Mouse (Mus musculus): ENCODE results near the gene Gm36864. TPM values are rescaled to one million over a fixed set of nuclear protein-coding genes. Genes with fewer than 3 reads are reported as not detected.

The Gm36864 gene
- total RNA-seq, 2 experiments from 2014 or later, result not detected

- intact Hi-C loops (cut with DNase I), result no loop called here
These were observed 17.1 kb downstream of the Gm36864 start for GRCm38 (mm10) chr7:44253023-44253616.

GRCm38 (mm10) chr7:44254930-44255329 is 19.0 kb downstream of the Gm36864 start:
- DNase-seq, result no peak
- intact Hi-C loops (cut with DNase I), result no loop called here

More at GRCm38 (mm10) chr7:44253023-44253616, 17.1 kb downstream of the Gm36864 start:
- DNase-seq, result no peak

- intact Hi-C loops (cut with DNase I), result no loop called here
- DNase-seq, result no peak
These were observed 21.3 kb downstream of the Gm36864 start, which contains the start of gene Acp4 for GRCm38 (mm10) chr7:44257278-44257677. Gene Acp4, minus strand, starts transcription at chr7:44257378.

DNA sequence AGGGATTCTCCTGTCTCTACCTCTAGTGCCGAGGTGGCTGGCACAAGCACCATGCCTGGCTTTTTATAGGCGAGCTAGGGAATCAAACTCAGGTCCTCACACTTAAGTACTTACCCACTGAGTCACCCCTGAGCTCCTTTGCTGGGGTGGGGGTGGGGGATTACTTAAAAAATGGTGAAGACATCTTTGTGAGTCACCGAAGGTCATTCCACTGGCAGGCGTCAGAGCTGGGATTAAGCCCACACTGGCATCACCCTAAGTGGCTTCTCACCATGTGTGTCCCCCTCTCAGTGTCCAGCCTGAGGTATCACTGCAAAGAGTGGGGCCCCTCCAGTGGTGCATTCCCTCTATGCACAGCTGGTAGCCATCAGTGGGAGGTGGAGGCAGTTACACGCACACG is 24.4 kb downstream of the Gm36864 start:
- no peak for DNase-seq
- intact Hi-C loops (cut with DNase I), result loop anchor here (5.0 to 10.0 kb wide), 2 partner anchors 54 to 227 kb away; partner anchors contain the start of gene Shank1

DNA sequence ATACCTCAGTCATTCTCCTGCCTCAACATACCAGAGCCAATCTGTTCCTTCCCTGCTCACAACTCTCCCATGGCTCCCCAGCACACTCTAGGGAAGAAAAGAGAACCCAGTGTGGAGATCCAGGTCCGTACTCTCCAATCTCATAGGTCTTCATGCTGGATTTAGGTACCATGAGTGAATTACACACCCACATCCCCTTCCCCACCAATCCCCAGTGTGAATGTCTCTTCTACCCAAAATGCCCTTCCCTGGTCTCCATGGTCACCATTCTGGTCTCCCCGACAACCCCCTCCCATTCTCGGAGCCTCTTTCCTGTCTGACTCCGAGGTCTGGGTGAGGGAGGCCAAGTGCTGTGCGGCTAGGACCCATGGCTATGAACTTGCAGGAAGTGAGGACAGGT is 25.2 kb downstream of the Gm36864 start, which contains the start of gene Gm15517:
TSS of gene Gm15517 (plus strand) at position 301 of the 400 bp plus-strand sequence.
- DNase-seq, result no peak
- intact Hi-C loops (cut with DNase I), result loop anchor here (5.0 to 10.0 kb wide), 2 partner anchors 54 to 226 kb away; partner anchors contain the start of gene Shank1

- peak; percentile 86 to 93 for DNase-seq
- intact Hi-C loops (cut with DNase I), result loop anchor here (1.0 to 10.0 kb wide), 3 partner anchors 52 to 224 kb away; partner anchors contain the start of gene Shank1
These were observed 27.0 kb downstream of the Gm36864 start for GRCm38 (mm10) chr7:44262791-44263643.

- DNase-seq, result no peak
- intact Hi-C loops (cut with DNase I), result loop anchor here (10.0 kb wide), 1 partner anchor 47 kb away; the partner anchor contains the start of gene Shank1
These were observed 32.1 kb downstream of the Gm36864 start for GRCm38 (mm10) chr7:44268117-44268516.

GRCm38 (mm10) chr7:44269397-44269796 is 33.4 kb downstream of the Gm36864 start:
- intact Hi-C loops (cut with DNase I), result loop anchor here (10.0 kb wide), 1 partner anchor 45 kb away; the partner anchor contains the start of gene Shank1
- no peak for DNase-seq

DNA sequence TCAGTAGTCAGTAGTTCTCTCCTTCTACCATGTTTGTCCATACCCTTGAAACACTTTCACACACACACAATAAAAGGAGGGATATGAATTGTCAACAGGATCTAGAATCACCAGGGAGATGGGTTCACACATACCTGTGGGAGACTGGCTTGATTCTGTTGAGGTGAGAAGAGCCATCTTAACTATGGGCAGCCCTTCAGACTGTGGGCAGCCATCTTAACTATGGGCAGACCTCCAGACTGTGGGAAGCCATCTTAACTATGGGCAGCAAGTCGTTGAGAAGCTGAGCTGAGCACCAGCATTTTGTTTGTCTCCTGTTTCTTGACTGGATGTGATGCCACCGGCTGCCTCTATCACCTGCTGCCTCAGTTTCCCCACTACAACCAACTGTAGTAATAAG is 35.3 kb downstream of the Gm36864 start:
- DNase-seq, result no peak
- intact Hi-C loops (cut with DNase I), result loop anchor here (5.0 kb wide), 1 partner anchor 291 kb away; no protein-coding TSS in a partner anchor

GRCm38 (mm10) chr7:44272546-44272945 is 36.6 kb downstream of the Gm36864 start:
- intact Hi-C loops (cut with DNase I), result loop anchor here (5.0 kb wide), 1 partner anchor 290 kb away; no protein-coding TSS in a partner anchor
- DNase-seq, result no peak

GRCm38 (mm10) chr7:44273446-44273845 is 37.5 kb downstream of the Gm36864 start:
- DNase-seq, result no peak
- intact Hi-C loops (cut with DNase I), result loop anchor here (5.0 kb wide), 1 partner anchor 289 kb away; no protein-coding TSS in a partner anchor

DNA sequence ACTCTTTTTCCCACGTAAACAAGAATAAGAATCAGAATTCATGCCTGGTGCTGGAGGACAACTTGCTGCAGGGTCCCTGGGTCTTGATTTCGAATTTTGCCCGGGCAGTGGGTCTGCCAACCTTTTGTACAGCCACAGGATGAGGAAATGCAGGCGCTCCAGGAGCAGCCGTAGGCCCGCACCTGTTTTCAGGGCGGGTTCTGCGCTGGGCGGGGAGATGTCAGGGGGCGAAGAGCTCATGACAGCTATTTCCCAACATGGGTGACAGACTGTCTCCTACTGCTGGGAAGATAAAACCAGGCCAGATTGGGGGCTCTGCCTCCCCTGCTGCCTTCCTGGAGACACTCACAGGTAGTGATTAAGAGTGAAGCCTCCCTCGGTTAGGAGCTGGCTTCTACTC is 38.1 kb downstream of the Gm36864 start:
- DNase-seq, result no peak
- intact Hi-C loops (cut with DNase I), result loop anchor here (5.0 kb wide), 1 partner anchor 288 kb away; no protein-coding TSS in a partner anchor

DNA sequence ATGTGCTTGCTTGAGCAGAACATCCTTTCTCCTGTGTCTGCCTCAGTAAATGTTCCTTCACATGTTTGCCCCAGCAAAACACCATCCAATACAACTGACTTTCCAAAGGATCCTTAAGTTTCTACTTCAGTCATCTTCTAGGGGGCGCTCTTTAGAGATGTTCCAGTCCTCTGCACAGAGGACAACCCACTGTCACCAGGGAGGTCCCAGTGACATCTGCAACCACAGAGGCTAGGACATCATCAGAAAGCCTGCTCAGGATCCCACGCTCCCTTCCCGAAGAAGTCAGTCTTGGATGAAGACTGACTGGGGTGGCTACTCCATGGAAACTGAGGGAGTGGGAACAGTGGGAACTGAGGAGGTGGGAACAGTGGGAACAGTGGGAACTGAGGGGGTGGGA is 39.6 kb downstream of the Gm36864 start:
- intact Hi-C loops (cut with DNase I), result no loop called here
- DNase-seq, result no peak

- no peak for DNase-seq
- intact Hi-C loops (cut with DNase I), result no loop called here
These were observed 40.7 kb downstream of the Gm36864 start for GRCm38 (mm10) chr7:44276461-44277249.

DNA sequence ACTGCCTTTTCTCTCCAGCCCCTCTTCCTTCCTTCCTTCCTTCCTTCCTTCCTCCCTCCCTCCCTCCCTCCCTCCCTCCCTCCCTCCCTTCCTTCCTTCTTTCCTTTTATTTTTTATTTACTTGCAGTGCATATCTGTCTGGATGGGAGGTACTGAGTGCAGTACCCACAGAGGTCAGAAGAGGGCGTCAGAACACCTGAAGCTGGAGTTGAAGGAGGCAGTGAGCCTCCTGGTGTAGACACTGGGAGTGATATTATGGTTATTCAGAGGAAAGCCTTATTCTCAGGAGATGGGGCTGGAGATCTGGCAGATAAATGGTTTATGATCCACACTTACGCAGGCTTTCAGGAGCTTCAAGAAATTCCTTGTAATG is 41.3 kb downstream of the Gm36864 start:
- intact Hi-C loops (cut with DNase I), result no loop called here
- DNase-seq, result no peak

GRCm38 (mm10) chr7:44280959-44281358 is 45.0 kb downstream of the Gm36864 start:
- no peak for DNase-seq
- intact Hi-C loops (cut with DNase I), result no loop called here

- intact Hi-C loops (cut with DNase I), result no loop called here
These were observed 45.6 kb downstream of the Gm36864 start for GRCm38 (mm10) chr7:44281586-44281985.

GRCm38 (mm10) chr7:44287760-44288159 is 51.8 kb downstream of the Gm36864 start:
- no peak for DNase-seq
- intact Hi-C loops (cut with DNase I), result no loop called here

More at GRCm38 (mm10) chr7:44281586-44281985, 45.6 kb downstream of the Gm36864 start:
- no peak for DNase-seq

GRCm38 (mm10) chr7:44290986-44291385 is 55.0 kb downstream of the Gm36864 start:
- DNase-seq, result no peak

DNA sequence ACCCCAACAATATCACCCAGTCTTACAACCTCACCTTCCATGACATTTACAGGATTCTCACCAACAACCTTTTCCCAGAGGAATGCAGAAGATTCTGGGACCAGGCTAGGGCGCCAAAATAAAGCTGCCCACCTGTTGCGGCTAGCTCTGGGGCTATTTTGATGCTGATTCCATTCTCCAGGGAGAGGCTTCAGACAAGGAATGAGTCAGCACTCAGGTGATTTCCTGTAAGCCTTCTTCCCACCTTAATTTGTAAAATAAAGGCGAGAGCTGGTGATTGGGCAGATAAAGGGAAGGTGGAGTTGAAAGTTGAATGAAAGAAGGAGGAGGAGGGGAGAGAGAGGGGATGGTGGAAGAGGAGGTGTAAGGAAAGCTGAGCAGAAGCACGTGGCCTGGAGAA is 55.4 kb downstream of the Gm36864 start:
- DNase-seq, result no peak
- intact Hi-C loops (cut with DNase I), result no loop called here

More at GRCm38 (mm10) chr7:44290986-44291385, 55.0 kb downstream of the Gm36864 start:
- intact Hi-C loops (cut with DNase I), result no loop called here
